Mouse (Mus musculus) hindbrain, embryonic 11.5 days (tissue): ENCODE measurements around the gene Dnajb1. TPM values are rescaled to one million over a fixed set of nuclear protein-coding genes. Genes with fewer than 3 reads are reported as not detected.
A peak's percentile ranks its signal among the peaks of the same experiment; 100 is the strongest.

Experiments used
- ATAC-seq: fragments of 200-750 bp; cut with Nextera tagmentation; 2 replicates; pipeline ENCODE4 v1.8.0; 2017; ENCODE audit warnings: mild to moderate bottlenecking, moderate TSS enrichment, moderate library complexity; ENCODE audit not compliant: low FRiP score
- DNase-seq: peaks from one replicate; pipeline ENCODE4 v3.0.0-alpha.2; 2015; ENCODE audit warnings: low spot score
- H3K27ac ChIP-seq: fragments of 300-500 bp; sonication (generic); 2 replicates; pipeline ENCODE4 v1.5.1; 2014; ENCODE audit warnings: mild to moderate bottlenecking, low read depth, low read length
- H3K27me3 ChIP-seq: fragments of 300-500 bp; sonication (generic); 2 replicates; pipeline ENCODE4 v1.6.1; 2014; ENCODE audit warnings: mild to moderate bottlenecking, low read length, moderate library complexity, mixed read lengths; ENCODE audit not compliant: control insufficient read depth, insufficient read depth
- H3K36me3 ChIP-seq: fragments of 300-500 bp; sonication (generic); 2 replicates; pipeline ENCODE4 v1.6.1; 2014; ENCODE audit warnings: mild to moderate bottlenecking, low read length, moderate library complexity, mixed read lengths; ENCODE audit not compliant: control insufficient read depth, insufficient read depth
- H3K4me1 ChIP-seq: fragments of 300-500 bp; sonication (generic); replicated peaks from 2 replicates; pipeline ENCODE4 v1.6.1; 2014; ENCODE audit warnings: low read length, mixed read lengths; ENCODE audit not compliant: control insufficient read depth, insufficient read depth
- H3K4me2 ChIP-seq: fragments of 300-500 bp; sonication (generic); replicated peaks from 2 replicates; pipeline ENCODE4 v1.6.1; 2014; ENCODE audit warnings: mild to moderate bottlenecking, low read depth, low read length
- H3K4me3 ChIP-seq: fragments of 300-500 bp; sonication (generic); 2 replicates; pipeline ENCODE4 v1.5.1; 2014; ENCODE audit warnings: low read depth, low read length
- H3K9ac ChIP-seq: fragments of 300-500 bp; sonication (generic); 2 replicates; pipeline ENCODE4 v1.6.1; 2014; ENCODE audit warnings: low read depth, low read length
- H3K9me3 ChIP-seq: fragments of 300-500 bp; sonication (generic); 2 replicates; pipeline ENCODE4 v1.6.1; 2016; ENCODE audit warnings: low read length; ENCODE audit not compliant: control insufficient read depth
- WGBS: fragments of 180-500 bp; shearing (Covaris S2); extraction: QIAGEN DNeasy Blood & Tissue Kit; methylation state at CpG from one replicate; pipeline ENCODE4 v1.1.7; 2014; 5-methylcytosine and 5-hydroxymethylcytosine counted together
- polyA plus RNA-seq: library from polyadenylated mRNA; unstranded; fragments of >200 nt; fragmentation: Nextera tagmentation; extraction: Ambion mirVana; gene quantifications from 2 replicates; pipeline ENCODE4 v1.2.1, GENCODE M21; 2014

Dnajb1 gene
- polyA plus RNA-seq, 1 experiment from 2014 or later = 66.7 TPM

- ATAC-seq (no peak), DNase-seq (peak; percentile 48)
- H3K4me1 ChIP-seq = no peaks in the 10 kb centered on the region
- no peak overlapping the region for H3K4me2 ChIP-seq
- no peaks in the 10 kb centered on the region for H3K36me3 ChIP-seq
- H3K4me3 ChIP-seq = no peak overlapping the region
- H3K27me3 ChIP-seq = no peaks in the 10 kb centered on the region
- WGBS = 26% methylated on average over 3 of the region's 3 CpGs
- H3K27ac ChIP-seq = no peak overlapping the region
- H3K9ac ChIP-seq = no peak overlapping the region
- H3K9me3 ChIP-seq = no peaks in the 10 kb centered on the region
Measured at GRCm38 (mm10) chr8:83596369-83596768, 11.6 kb upstream of the Dnajb1 start.

- no peak overlapping the region for H3K27ac ChIP-seq
- no peaks in the 10 kb centered on the region for H3K4me1 ChIP-seq
- no peak overlapping the region for H3K9ac ChIP-seq
- ATAC-seq (no peak), DNase-seq (no peak)
- no peak overlapping the region for H3K4me3 ChIP-seq
- no peaks in the 10 kb centered on the region for H3K27me3 ChIP-seq
- WGBS = 20% methylated on average over 1 of the region's 1 CpGs
- H3K4me2 ChIP-seq = no peak overlapping the region
- no peaks in the 10 kb centered on the region for H3K36me3 ChIP-seq
- no peaks in the 10 kb centered on the region for H3K9me3 ChIP-seq
Measured at GRCm38 (mm10) chr8:83598146-83598545, 9.8 kb upstream of the Dnajb1 start.

GRCm38 (mm10) chr8:83599814-83600213, 8.2 kb upstream of the Dnajb1 start:
- H3K4me3 ChIP-seq = no peak overlapping the region
- ATAC-seq (no peak), DNase-seq (no peak)
- no peaks in the 10 kb centered on the region for H3K9me3 ChIP-seq
- H3K9ac ChIP-seq = no peak overlapping the region
- no peaks in the 10 kb centered on the region for H3K27me3 ChIP-seq
- no peak overlapping the region for H3K27ac ChIP-seq
- H3K4me2 ChIP-seq = no peak overlapping the region
- H3K36me3 ChIP-seq = no peaks in the 10 kb centered on the region
- no peaks in the 10 kb centered on the region for H3K4me1 ChIP-seq

GRCm38 (mm10) chr8:83602650-83603029, 5.4 kb upstream of the Dnajb1 start:
- Histone ChIP-seq H3K4me3 (no peak overlapping the region), H3K36me3 (no peaks in the 10 kb centered on the region), H3K9me3 (no peaks in the 10 kb centered on the region), H3K27ac (no peak overlapping the region), H3K9ac (no peak overlapping the region), H3K4me2 (no peak overlapping the region), H3K27me3 (no peaks in the 10 kb centered on the region), H3K4me1 (0 out of 2 replicates have a peak, but pooled peaks cover 2% of the 10 kb centered on the region)
- 84% methylated on average over 2 of the region's 2 CpGs for WGBS
- ATAC-seq (no peak), DNase-seq (no peak)

GRCm38 (mm10) chr8:83608398-83608829, 421 bp downstream of the Dnajb1 start:
- DNase-seq = peak; percentile 78
- under 1% methylated on average over 51 of the region's 51 CpGs for WGBS

GRCm38 (mm10) chr8:83609086-83609485, 1.1 kb downstream of the Dnajb1 start:
- no peaks in the 10 kb centered on the region for H3K9me3 ChIP-seq
- DNase-seq (peak; percentile 17), ATAC-seq (no peak)
- peak overlapping the region; percentile 87 for H3K4me2 ChIP-seq
- no peaks in the 10 kb centered on the region for H3K27me3 ChIP-seq
- peaks cover 7% of the 10 kb centered on the region for H3K4me1 ChIP-seq
- H3K36me3 ChIP-seq = peaks cover 14% of the 10 kb centered on the region
- H3K4me3 ChIP-seq = peak overlapping the region; percentile 83
- WGBS = 41% methylated on average over 9 of the region's 9 CpGs
- H3K27ac ChIP-seq = peak overlapping the region; percentile 94; the same call in 1 of the 2 replicates
- peak overlapping the region; percentile 86 for H3K9ac ChIP-seq

More at GRCm38 (mm10) chr8:83608398-83608829, 421 bp downstream of the Dnajb1 start:
- peak overlapping the region; percentile 94 for H3K27ac ChIP-seq
- H3K4me2 ChIP-seq = peak overlapping the region; percentile 87
- H3K4me1 ChIP-seq = peaks cover 7% of the 10 kb centered on the region
- H3K9me3 ChIP-seq = no peaks in the 10 kb centered on the region
- peak overlapping the region; percentile 86 for H3K9ac ChIP-seq
- no peaks in the 10 kb centered on the region for H3K27me3 ChIP-seq
- peak overlapping the region; percentile 83 for H3K4me3 ChIP-seq
- peak; percentile 71 for ATAC-seq
- H3K36me3 ChIP-seq = peaks cover 14% of the 10 kb centered on the region

- Histone ChIP-seq H3K4me2 (peak overlapping the region; percentile 87), H3K36me3 (peaks cover 14% of the 10 kb centered on the region), H3K27ac (no peak overlapping the region), H3K9me3 (no peaks in the 10 kb centered on the region), H3K4me1 (peaks cover 7% of the 10 kb centered on the region), H3K9ac (peak overlapping the region; percentile 86), H3K27me3 (no peaks in the 10 kb centered on the region), H3K4me3 (peak overlapping the region; percentile 83)
- no peak for DNase-seq
- ATAC-seq = no peak
- 92% methylated on average over 10 of the region's 10 CpGs for WGBS
Measured at GRCm38 (mm10) chr8:83609547-83610180, 1.7 kb downstream of the Dnajb1 start.

- Histone ChIP-seq H3K9ac (no peak overlapping the region), H3K4me2 (no peak overlapping the region), H3K4me1 (peaks cover 6% of the 10 kb centered on the region), H3K27me3 (no peaks in the 10 kb centered on the region), H3K4me3 (no peak overlapping the region), H3K9me3 (no peaks in the 10 kb centered on the region), H3K36me3 (peaks cover 14% of the 10 kb centered on the region), H3K27ac (no peak overlapping the region)
- WGBS = 86% methylated on average over 4 of the region's 4 CpGs
- DNase-seq (no peak), ATAC-seq (no peak)
Measured at GRCm38 (mm10) chr8:83611921-83612320, 3.9 kb downstream of the Dnajb1 start.

- DNase-seq (no peak), ATAC-seq (no peak)
- Histone ChIP-seq H3K9ac (no peak overlapping the region), H3K4me2 (no peak overlapping the region), H3K4me1 (peaks cover 6% of the 10 kb centered on the region), H3K27me3 (no peaks in the 10 kb centered on the region), H3K36me3 (peaks cover 14% of the 10 kb centered on the region), H3K4me3 (no peak overlapping the region), H3K27ac (no peak overlapping the region), H3K9me3 (no peaks in the 10 kb centered on the region)
- 93% methylated on average over 4 of the region's 4 CpGs for WGBS
Measured at GRCm38 (mm10) chr8:83613695-83614094, 5.7 kb downstream of the Dnajb1 start.
